Mouse (Mus musculus) heart, embryonic 13.5 days (tissue): ENCODE measurements around the gene Rhoq. TPM values are rescaled to one million over a fixed set of nuclear protein-coding genes. Genes with fewer than 3 reads are reported as not detected.

Experiments used
- ATAC-seq: fragments of 200-750 bp; cut with Nextera tagmentation; 2 replicates; pipeline ENCODE4 v1.8.0; 2017; ENCODE audit warnings: moderate TSS enrichment; ENCODE audit not compliant: insufficient number of reproducible peaks, low FRiP score, low TSS enrichment; ENCODE audit errors: extremely low read depth
- H3K27ac ChIP-seq: fragments of 300-500 bp; sonication (generic); replicated peaks from 2 replicates; pipeline ENCODE4 v1.5.1; 2015; ENCODE audit warnings: moderate library complexity, mild to moderate bottlenecking, inconsistent platforms
- H3K27me3 ChIP-seq: fragments of 300-500 bp; sonication (generic); replicated peaks from 2 replicates; pipeline ENCODE4 v1.6.1; 2015; ENCODE audit warnings: mild to moderate bottlenecking, inconsistent platforms
- H3K36me3 ChIP-seq: fragments of 300-500 bp; sonication (generic); 2 replicates; pipeline ENCODE4 v1.6.1; 2015; ENCODE audit warnings: mild to moderate bottlenecking, inconsistent platforms
- H3K4me1 ChIP-seq: fragments of 300-500 bp; sonication (generic); 2 replicates; pipeline ENCODE4 v1.6.1; 2015; ENCODE audit warnings: inconsistent platforms
- H3K4me2 ChIP-seq: fragments of 300-500 bp; sonication (generic); 2 replicates; pipeline ENCODE4 v1.6.1; 2015; ENCODE audit warnings: inconsistent platforms, mild to moderate bottlenecking, moderate library complexity
- H3K4me3 ChIP-seq: fragments of 300-500 bp; sonication (generic); 2 replicates; pipeline ENCODE4 v1.5.1; 2015; ENCODE audit warnings: moderate library complexity, mild to moderate bottlenecking, inconsistent platforms
- H3K9ac ChIP-seq: fragments of 300-500 bp; sonication (generic); 2 replicates; pipeline ENCODE4 v1.6.1; 2015; ENCODE audit warnings: inconsistent platforms, mild to moderate bottlenecking, moderate library complexity
- H3K9me3 ChIP-seq: fragments of 300-500 bp; sonication (generic); 2 replicates; pipeline ENCODE4 v1.6.1; 2016; ENCODE audit warnings: inconsistent platforms
- WGBS: fragments of 180-500 bp; shearing (Covaris S2); methylation state at CpG from one replicate; pipeline ENCODE4 v1.1.7; 2015; ENCODE audit warnings: mixed read lengths; 5-methylcytosine and 5-hydroxymethylcytosine counted together
- polyA plus RNA-seq: library from polyadenylated mRNA; unstranded; fragments of >200 nt; fragmentation: Nextera tagmentation; extraction: Ambion mirVana; gene quantifications from 2 replicates; pipeline ENCODE4 v1.2.1, GENCODE M21; 2015

Rhoq gene
- 18.4 and 18.5 TPM in 2 replicates for polyA plus RNA-seq

- H3K9ac ChIP-seq, result peak within 1 kb of the TSS; percentile 99
- no peaks in the 10 kb centered on the region for H3K9me3 ChIP-seq
- ATAC-seq, result peak; percentile 77
- H3K36me3 ChIP-seq, result peaks cover 16% of the 10 kb centered on the region
- peak within 1 kb of the TSS; percentile 98 for H3K27ac ChIP-seq
- peak within 1 kb of the TSS; percentile 89 for H3K4me2 ChIP-seq
- H3K27me3 ChIP-seq, result no peaks in the 10 kb centered on the region
- peaks cover 77% of the 10 kb centered on the region for H3K4me1 ChIP-seq
- WGBS, result under 1% methylated on average over 73 of the region's 86 CpGs
- peak within 1 kb of the TSS; percentile 95 for H3K4me3 ChIP-seq
These were observed at the start of gene Rhoq for GRCm38 (mm10) chr17:86962894-86963585. Gene Rhoq, plus strand, starts transcription at chr17:86963082.

- no peaks in the 10 kb centered on the region for H3K36me3 ChIP-seq
- no peak for ATAC-seq
- WGBS, result 80% methylated on average over 4 of the region's 4 CpGs
- H3K9ac ChIP-seq, result no peak overlapping the region
- H3K4me3 ChIP-seq, result no peak overlapping the region
- no peaks in the 10 kb centered on the region for H3K27me3 ChIP-seq
- H3K27ac ChIP-seq, result no peak overlapping the region
- 0 out of 2 replicates have a peak, but pooled peaks cover 3% of the 10 kb centered on the region for H3K9me3 ChIP-seq
- H3K4me2 ChIP-seq, result no peak overlapping the region
- peaks cover 6% of the 10 kb centered on the region for H3K4me1 ChIP-seq
These were observed 47.3 kb upstream of the Rhoq start for GRCm38 (mm10) chr17:86915540-86915939.

DNA sequence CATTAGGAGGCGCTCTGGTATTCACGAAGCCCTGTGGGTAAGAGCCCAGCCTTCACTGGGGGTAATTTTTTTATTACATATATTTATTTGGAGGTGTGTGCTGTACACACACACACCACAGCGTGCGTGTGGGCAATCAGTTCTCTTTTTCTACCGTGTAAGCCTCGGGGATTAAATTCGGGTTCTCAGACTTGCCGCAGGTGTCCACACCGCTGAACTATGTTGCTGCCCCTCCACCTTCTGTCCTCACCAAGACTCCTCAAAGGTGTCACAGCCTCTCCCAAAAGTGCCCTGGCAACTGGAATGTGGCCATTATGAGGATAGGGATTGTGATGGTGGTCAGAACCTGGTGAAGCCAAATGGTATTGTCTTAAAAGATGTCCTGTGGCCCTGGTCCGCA is 45.8 kb upstream of the Rhoq start, which contains the start of gene Tmem247:
TSS of gene Tmem247 (plus strand) at position 301 of the 400 bp plus-strand sequence.
- 81% methylated on average over 10 of the region's 10 CpGs for WGBS
- ATAC-seq, result no peak

GRCm38 (mm10) chr17:86918786-86919185 is 44.1 kb upstream of the Rhoq start:
- no peaks in the 10 kb centered on the region for H3K4me1 ChIP-seq
- no peak overlapping the region for H3K4me3 ChIP-seq
- 0 out of 2 replicates have a peak, but pooled peaks cover 3% of the 10 kb centered on the region for H3K9me3 ChIP-seq
- no peaks in the 10 kb centered on the region for H3K36me3 ChIP-seq
- H3K9ac ChIP-seq, result no peak overlapping the region
- no peak overlapping the region for H3K27ac ChIP-seq
- no peak overlapping the region for H3K4me2 ChIP-seq
- ATAC-seq, result no peak
- 63% methylated on average over 6 of the region's 6 CpGs for WGBS
- no peaks in the 10 kb centered on the region for H3K27me3 ChIP-seq

More for the DNA sequence above, 45.8 kb upstream of the Rhoq start, which contains the start of gene Tmem247:
- Histone ChIP-seq H3K4me2 (no peak within 1 kb of the TSS), H3K4me3 (no peak within 1 kb of the TSS), H3K4me1 (no peaks in the 10 kb centered on the region), H3K36me3 (no peaks in the 10 kb centered on the region), H3K27me3 (no peaks in the 10 kb centered on the region), H3K9ac (no peak within 1 kb of the TSS), H3K27ac (no peak within 1 kb of the TSS), H3K9me3 (0 out of 2 replicates have a peak, but pooled peaks cover 3% of the 10 kb centered on the region)

DNA sequence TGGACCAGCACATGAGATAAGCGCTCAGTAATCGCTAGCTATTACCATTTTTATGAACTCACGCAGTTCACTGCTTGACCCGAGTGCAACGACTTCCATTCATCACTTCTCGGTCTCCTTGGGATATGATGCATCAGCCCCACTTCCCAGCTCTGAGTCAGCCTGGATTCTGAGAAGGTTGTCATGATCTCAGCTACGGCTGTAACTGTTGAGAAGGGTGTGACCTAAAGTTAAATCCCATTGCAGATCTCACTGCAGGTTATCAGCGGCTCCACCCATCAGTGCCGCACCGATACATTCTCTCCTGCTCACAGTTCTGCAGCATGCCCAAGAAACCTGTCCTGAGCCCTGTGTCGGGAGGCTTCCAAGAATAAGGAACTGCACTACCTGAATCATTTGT is 43.2 kb upstream of the Rhoq start:
- H3K27ac ChIP-seq, result no peak overlapping the region
- no peak overlapping the region for H3K4me3 ChIP-seq
- no peaks in the 10 kb centered on the region for H3K27me3 ChIP-seq
- ATAC-seq, result no peak
- 60% methylated on average over 11 of the region's 11 CpGs for WGBS
- H3K36me3 ChIP-seq, result no peaks in the 10 kb centered on the region
- 0 out of 2 replicates have a peak, but pooled peaks cover 3% of the 10 kb centered on the region for H3K9me3 ChIP-seq
- no peak overlapping the region for H3K4me2 ChIP-seq
- H3K4me1 ChIP-seq, result no peaks in the 10 kb centered on the region
- H3K9ac ChIP-seq, result no peak overlapping the region

- Histone ChIP-seq H3K4me1 (no peaks in the 10 kb centered on the region), H3K9ac (no peak overlapping the region), H3K36me3 (no peaks in the 10 kb centered on the region), H3K27me3 (no peaks in the 10 kb centered on the region), H3K4me2 (no peak overlapping the region), H3K27ac (no peak overlapping the region), H3K4me3 (no peak overlapping the region), H3K9me3 (peaks cover 6% of the 10 kb centered on the region)
- no peak for ATAC-seq
- WGBS, result 58% methylated on average over 3 of the region's 3 CpGs
These were observed 38.2 kb upstream of the Rhoq start for GRCm38 (mm10) chr17:86924679-86925078.

DNA sequence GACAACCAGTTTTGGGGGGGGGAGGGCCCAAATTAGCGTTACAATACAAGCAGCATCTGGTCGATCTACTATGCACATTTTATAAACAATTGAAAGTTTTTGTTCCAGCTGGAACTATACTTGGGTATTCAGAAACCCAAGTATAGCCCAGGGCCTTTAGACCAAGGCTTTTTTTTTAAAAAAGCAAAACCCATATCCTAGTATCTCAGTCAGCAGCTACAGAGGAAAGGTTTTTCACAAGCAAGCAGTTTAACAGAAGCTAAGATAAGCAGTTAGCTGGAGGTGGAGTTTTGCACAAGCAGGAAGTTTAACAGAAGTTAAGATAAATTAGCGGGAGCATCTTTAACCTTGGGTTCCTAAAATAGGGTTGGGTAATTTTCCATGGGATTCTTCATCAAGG is 36.0 kb upstream of the Rhoq start:
- Histone ChIP-seq H3K4me2 (no peak overlapping the region), H3K36me3 (no peaks in the 10 kb centered on the region), H3K4me1 (peaks cover 5% of the 10 kb centered on the region; the same call in 1 of the 2 replicates), H3K9me3 (peaks cover 6% of the 10 kb centered on the region), H3K27ac (no peak overlapping the region), H3K27me3 (no peaks in the 10 kb centered on the region), H3K4me3 (no peak overlapping the region), H3K9ac (no peak overlapping the region)
- 72% methylated on average over 3 of the region's 3 CpGs for WGBS
- no peak for ATAC-seq

- Histone ChIP-seq H3K4me3 (no peak overlapping the region), H3K4me2 (no peak overlapping the region), H3K4me1 (peaks cover 5% of the 10 kb centered on the region; the same call in 1 of the 2 replicates), H3K9me3 (peaks cover 6% of the 10 kb centered on the region), H3K36me3 (no peaks in the 10 kb centered on the region), H3K27me3 (peaks cover 21% of the 10 kb centered on the region), H3K9ac (no peak overlapping the region), H3K27ac (peak overlapping the region; percentile 48)
- WGBS, result 78% methylated on average over 6 of the region's 6 CpGs
- no peak for ATAC-seq
These were observed 33.5 kb upstream of the Rhoq start for GRCm38 (mm10) chr17:86929355-86929754.

DNA sequence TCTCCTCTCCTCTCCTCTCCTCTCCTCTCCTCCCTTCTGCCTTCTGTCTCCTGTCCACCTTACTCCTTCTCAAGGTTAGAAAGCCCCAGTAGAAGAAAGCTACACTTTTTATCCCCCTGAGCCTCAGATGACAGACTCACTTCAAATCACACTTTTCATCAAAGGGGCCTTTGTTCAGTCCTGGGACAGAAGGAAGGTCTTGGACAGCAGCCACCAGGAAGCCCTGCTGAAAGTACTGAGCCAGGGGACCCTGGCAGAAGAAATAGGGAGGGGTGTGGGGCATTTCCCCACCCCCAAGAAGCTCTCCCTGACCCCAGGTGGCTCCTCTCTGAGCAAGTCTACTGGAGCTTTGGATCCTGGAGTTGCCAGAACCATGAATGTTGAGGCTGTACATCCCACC is 32.9 kb upstream of the Rhoq start:
- no peak for ATAC-seq
- 0 out of 2 replicates have a peak overlapping the region, but pooled peaks have one; percentile 8 for H3K27ac ChIP-seq

DNA sequence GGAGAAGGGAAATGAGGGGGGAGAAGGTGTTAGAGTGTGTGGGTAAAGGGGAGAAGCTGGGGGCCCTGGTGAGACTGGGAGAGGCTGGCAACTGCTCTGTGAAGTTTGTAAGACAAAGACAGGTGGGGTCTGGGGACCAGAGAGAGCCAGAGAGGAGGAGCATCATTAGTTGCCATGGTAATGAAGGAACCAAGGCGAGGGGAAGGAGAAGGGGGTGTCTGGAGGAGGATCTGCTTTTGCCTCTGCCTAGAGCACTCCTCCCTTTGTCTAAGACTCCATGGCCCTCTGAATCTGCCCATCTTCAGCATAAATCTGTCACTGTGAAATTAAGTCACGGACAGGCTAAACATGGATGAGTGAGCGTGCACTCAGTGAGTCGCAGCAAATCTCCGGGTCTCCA is 30.0 kb upstream of the Rhoq start:
- H3K27ac ChIP-seq, result no peak overlapping the region
- no peak for ATAC-seq
- 50% methylated on average over 5 of the region's 5 CpGs for WGBS
- H3K27me3 ChIP-seq, result peaks cover 44% of the 10 kb centered on the region
- H3K9me3 ChIP-seq, result no peaks in the 10 kb centered on the region
- no peak overlapping the region for H3K4me3 ChIP-seq
- no peak overlapping the region for H3K4me2 ChIP-seq
- H3K4me1 ChIP-seq, result peaks cover 14% of the 10 kb centered on the region
- H3K9ac ChIP-seq, result no peak overlapping the region
- H3K36me3 ChIP-seq, result no peaks in the 10 kb centered on the region

More for the DNA sequence above, 32.9 kb upstream of the Rhoq start:
- peaks cover 6% of the 10 kb centered on the region for H3K9me3 ChIP-seq
- no peak overlapping the region for H3K9ac ChIP-seq
- peaks cover 28% of the 10 kb centered on the region for H3K27me3 ChIP-seq
- no peak overlapping the region for H3K4me2 ChIP-seq
- no peaks in the 10 kb centered on the region for H3K36me3 ChIP-seq
- peaks cover 5% of the 10 kb centered on the region; the same call in 1 of the 2 replicates for H3K4me1 ChIP-seq
- no peak overlapping the region for H3K4me3 ChIP-seq

GRCm38 (mm10) chr17:86937064-86937463 is 25.8 kb upstream of the Rhoq start:
- 0 out of 2 replicates have a peak overlapping the region, but pooled peaks have one; percentile 71 for H3K27ac ChIP-seq
- peaks cover 28% of the 10 kb centered on the region for H3K4me1 ChIP-seq
- no peak for ATAC-seq
- no peaks in the 10 kb centered on the region for H3K9me3 ChIP-seq
- H3K4me2 ChIP-seq, result peak overlapping the region; percentile 75
- no peaks in the 10 kb centered on the region for H3K36me3 ChIP-seq
- H3K4me3 ChIP-seq, result no peak overlapping the region
- H3K27me3 ChIP-seq, result peaks cover 58% of the 10 kb centered on the region
- 62% methylated on average over 2 of the region's 2 CpGs for WGBS
- peak overlapping the region; percentile 76 for H3K9ac ChIP-seq
